Mouse (Mus musculus): ENCODE data around the gene Arhgef10l.

The Arhgef10l gene

GRCm38 (mm10) chr4:140657681-140658575, 7.9 kb downstream of the Arhgef10l start:
- DNase-seq (ENCODE audit: low spot score): no peak

GRCm38 (mm10) chr4:140656529-140656928, 9.3 kb downstream of the Arhgef10l start:
- no peak for DNase-seq (ENCODE audit: low spot score)

- DNase-seq (ENCODE audit: low spot score): no peak
Measured at GRCm38 (mm10) chr4:140654798-140655197, 11.0 kb downstream of the Arhgef10l start.

GRCm38 (mm10) chr4:140653835-140654583, 11.8 kb downstream of the Arhgef10l start:
- no peak for DNase-seq (ENCODE audit: low spot score)

- no peak for DNase-seq (ENCODE audit: low spot score)
Measured at GRCm38 (mm10) chr4:140649731-140650130, 16.1 kb downstream of the Arhgef10l start.

- no peak for DNase-seq (ENCODE audit: low spot score)
Measured at GRCm38 (mm10) chr4:140649207-140649591, 16.6 kb downstream of the Arhgef10l start.

DNA sequence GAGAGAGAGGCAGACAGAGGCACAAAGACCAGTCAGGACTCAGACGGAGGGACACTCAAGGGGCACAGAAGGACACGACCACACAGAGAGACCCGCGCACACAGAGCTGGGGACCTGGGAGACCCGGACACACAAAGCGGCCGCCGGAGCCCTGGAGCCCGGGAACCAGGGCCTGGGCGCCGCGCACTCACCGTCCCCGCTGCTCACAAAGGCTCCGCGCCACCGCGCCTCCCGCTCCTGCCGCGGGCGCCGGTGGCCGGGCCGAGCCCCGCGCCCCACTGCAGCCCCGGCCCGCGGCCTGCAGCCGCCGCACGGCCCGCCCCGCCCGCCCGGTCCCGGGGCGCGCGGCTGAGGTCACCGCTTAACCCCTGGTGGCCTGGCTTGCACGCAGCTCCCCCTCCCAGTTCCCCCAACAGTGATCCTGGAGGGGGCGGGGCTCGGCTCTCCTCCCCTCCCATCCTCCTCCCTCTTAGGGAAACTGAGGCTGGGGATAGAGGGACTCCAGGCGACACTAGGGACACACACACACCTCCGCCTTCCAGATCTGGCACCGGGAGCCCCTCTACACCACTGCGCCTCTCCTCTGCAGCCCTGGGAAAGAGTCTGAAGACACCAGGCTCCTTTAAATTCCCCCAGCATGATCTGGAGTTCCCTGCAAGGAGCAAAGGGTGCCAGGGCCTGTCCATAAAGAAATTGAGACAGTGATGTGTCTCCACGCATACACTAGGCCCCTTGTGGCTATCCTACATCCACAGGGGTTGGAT, 17.2 kb downstream of the Arhgef10l start:
- DNase-seq (ENCODE audit: low spot score): no peak

DNA sequence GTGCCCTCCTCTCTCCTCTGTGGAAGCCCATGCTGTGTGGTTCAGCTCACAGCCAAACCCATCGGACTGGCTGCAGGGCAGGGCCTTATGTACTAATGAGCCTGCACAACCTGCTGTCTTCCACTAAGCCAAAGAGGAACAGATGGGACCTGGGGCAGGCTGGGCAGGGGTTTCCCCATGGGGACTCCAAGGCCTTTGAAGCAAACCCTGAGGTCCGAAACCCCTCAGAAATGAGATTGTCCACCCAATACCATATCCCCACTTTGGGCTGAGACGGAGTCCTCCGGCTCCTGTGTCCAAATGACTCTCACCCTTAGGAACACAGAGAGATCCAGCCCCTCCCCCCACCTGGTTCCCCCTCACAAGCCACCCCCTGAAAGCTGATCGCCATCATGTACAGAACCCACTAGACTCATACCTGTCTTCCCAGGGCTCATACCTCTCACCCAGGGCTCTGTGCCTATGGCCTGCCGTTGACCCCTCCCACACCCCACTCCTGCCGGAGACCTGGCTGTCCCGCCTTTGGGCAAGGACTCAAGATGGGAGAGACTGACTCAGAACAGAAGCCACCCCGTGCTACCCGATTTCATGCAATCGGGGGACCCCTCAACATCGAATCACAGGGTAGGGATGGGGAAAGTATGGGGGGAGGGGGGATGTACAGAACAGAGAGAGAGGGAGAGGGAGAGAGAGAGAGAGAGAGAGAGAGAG, 17.9 kb downstream of the Arhgef10l start:
- no peak for DNase-seq (ENCODE audit: low spot score)

GRCm38 (mm10) chr4:140645638-140646037, 20.2 kb downstream of the Arhgef10l start:
- no peak for DNase-seq (ENCODE audit: low spot score)

- no peak for DNase-seq (ENCODE audit: low spot score)
Measured at GRCm38 (mm10) chr4:140644701-140645100, 21.1 kb downstream of the Arhgef10l start.

DNA sequence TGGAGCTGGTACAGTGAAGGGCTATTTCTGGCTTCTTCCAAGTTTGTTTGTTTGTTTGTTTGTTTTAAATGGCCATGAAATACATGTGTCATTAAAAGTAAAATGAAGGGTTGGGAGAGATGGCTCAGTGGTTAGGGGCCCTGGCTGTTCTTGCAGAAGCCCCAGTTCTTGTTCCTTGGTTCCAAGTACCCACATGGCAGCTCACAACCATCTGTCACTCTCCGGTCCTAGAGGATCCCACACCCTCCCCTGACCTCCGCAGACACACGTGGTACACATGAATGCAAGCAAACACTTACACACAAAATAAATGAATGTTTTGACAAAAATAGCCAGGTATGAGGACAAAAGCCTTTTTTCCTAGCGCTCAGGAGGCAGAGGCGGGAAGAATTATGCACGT, 21.5 kb downstream of the Arhgef10l start:
- DNase-seq (ENCODE audit: low spot score): no peak

- DNase-seq (ENCODE audit: low spot score): no peak
Measured at GRCm38 (mm10) chr4:140642378-140642777, 23.4 kb downstream of the Arhgef10l start.

DNA sequence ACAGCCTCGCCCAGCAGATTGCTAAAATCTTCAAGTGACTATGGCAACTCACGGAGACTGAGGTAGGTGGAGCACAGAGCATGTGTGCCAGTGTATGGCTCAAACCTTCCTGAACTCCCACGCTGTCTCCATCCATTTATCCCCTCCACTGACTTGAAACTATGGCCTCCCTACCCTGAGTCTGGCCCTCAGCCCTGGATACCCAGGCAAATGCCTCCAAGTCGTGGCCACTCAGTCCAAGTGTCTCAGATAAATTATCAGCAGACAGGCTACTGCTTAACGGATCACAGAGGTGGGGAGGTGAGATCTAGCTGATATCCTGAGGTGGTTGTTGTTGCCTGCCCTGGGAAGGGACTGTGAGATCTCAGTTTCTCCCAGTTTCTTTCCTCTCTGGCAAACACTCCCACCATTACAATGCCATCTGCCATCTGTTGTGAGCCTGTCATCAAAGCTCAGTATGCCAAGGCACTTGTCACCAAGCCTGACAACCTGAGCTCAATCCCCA, 24.3 kb downstream of the Arhgef10l start:
- DNase-seq (ENCODE audit: low spot score): no peak

GRCm38 (mm10) chr4:140640668-140641067, 25.1 kb downstream of the Arhgef10l start:
- no peak for DNase-seq (ENCODE audit: low spot score)

DNA sequence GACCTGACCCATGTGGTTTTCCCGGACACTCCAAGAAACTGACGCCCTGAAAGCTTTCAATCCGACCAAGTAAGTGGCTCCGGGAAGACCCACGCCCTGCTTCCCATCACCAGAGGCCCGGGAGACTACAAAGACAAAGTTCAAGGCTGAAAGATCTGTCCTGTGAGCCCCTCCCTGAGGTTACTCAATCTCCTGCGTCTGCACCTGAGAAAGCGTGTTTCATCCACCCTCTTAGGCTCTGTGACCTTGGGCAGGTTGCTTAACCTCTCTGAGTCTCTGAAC, 25.6 kb downstream of the Arhgef10l start:
- no peak for DNase-seq (ENCODE audit: low spot score)

- DNase-seq (ENCODE audit: low spot score): no peak
Measured at GRCm38 (mm10) chr4:140639431-140640241, 26.2 kb downstream of the Arhgef10l start.

GRCm38 (mm10) chr4:140638591-140638990, 27.2 kb downstream of the Arhgef10l start:
- DNase-seq (ENCODE audit: low spot score): no peak

- DNase-seq (ENCODE audit: low spot score): no peak
Measured at GRCm38 (mm10) chr4:140637269-140637668, 28.5 kb downstream of the Arhgef10l start.

GRCm38 (mm10) chr4:140636312-140636996, 29.4 kb downstream of the Arhgef10l start:
- no peak for DNase-seq (ENCODE audit: low spot score)

DNA sequence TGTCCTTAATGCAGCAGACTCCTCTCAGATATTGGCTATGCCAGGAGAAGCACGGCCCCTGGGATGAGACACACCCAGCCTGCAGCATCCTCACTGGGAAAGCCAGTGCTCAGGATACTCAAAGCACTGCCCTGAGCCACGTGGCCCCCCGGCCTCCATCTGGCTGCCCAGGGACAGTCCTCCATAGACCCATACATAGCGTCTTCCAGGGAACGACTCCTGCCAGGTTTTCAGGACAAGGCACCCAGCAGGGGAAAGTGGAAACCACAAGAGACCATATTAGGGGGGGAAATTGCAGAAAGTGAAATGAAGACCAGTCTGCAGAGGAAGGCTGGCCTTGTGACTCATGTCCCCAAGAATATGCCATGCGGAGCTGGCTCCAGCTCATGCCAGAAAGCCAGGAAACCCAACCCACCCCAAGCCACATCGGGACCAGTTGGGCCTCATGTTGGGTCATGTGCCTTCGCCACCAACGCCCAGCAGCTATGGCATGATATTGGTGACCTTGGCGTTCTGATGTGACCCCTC, 30.9 kb downstream of the Arhgef10l start:
- DNase-seq (ENCODE audit: low spot score): no peak
